In the genomic region with DNA sequence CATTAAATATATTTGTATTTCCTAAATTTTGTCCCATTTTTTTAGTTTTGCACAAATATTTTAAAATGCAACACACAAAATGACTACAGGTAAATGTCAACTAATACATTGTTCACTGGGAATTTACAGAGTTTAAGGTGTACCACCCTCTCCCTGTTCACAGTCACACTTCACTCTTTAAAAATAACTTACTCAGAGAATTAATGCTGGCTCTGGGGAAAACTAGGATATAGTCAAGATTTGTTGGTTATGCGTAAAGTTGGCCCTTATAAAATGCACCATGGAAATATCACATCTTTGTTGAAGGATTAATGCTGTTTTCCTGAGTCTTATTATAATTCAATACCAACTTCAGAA, we compare ENCODE assay signal across 19 mouse cellular contexts.
DNase-seq lines count a peak whose midpoint lies in the region; ATAC-seq lines count a peak whose summit lies in the region.
"Had no signal": no experiment of that assay in that cellular context is flagged by ENCODE, and none has a peak within 500 bp of the region (broad histone marks: within the 10 kb centered on the region; RNA-seq: fewer than 3 reads in every experiment).

No protein-coding gene starts in this region.

- peak overlapping the region; percentile 79 for H3K27ac ChIP-seq in limb, embryonic 12.5 days
- H3K27ac ChIP-seq in limb, embryonic 10.5 days, result no peak overlapping the region; the same call in 1 of the 2 replicates
- H3K27ac ChIP-seq in limb, embryonic 13.5 days, result peak overlapping the region; percentile 79; the same call in 1 of the 2 replicates
- H3K27ac ChIP-seq in midbrain, embryonic 14.5 days (replicated peaks; ENCODE audit: low read depth, low read length), result no peak overlapping the region

- DNase-seq in limb, embryonic 10.5 days (ENCODE audit: low spot score), result no peak
- DNase-seq in midbrain, embryonic 14.5 days, result no peak
- DNase-seq: adrenal gland, adult 2 months; adrenal gland, adult 8-10 months; adrenal gland, postnatal 10 days; adrenal gland, postnatal 14 days; adrenal gland, postnatal 25 days; adrenal gland, postnatal 36 days; B cell, adult 2 months; cerebellum, adult 11 months; cerebellum, adult 11-12 months; cerebellum, adult 18-20 months had no signal

- H3K9me3 ChIP-seq in limb, embryonic 12.5 days, result no peaks in the 10 kb centered on the region
- no peaks in the 10 kb centered on the region for H3K9me3 ChIP-seq in limb, embryonic 10.5 days (replicated peaks)
- H3K9me3 ChIP-seq in limb, embryonic 13.5 days, result no peaks in the 10 kb centered on the region
- H3K9me3 ChIP-seq in midbrain, embryonic 14.5 days (ENCODE audit: control insufficient read depth, low read length), result no peaks in the 10 kb centered on the region
- H3K9me3 ChIP-seq: G1E had no signal

- no peak overlapping the region for H3K9ac ChIP-seq in limb, embryonic 12.5 days (replicated peaks)
- no peak overlapping the region for H3K9ac ChIP-seq in limb, embryonic 13.5 days
- H3K9ac ChIP-seq in midbrain, embryonic 14.5 days (replicated peaks; ENCODE audit: low read length), result no peak overlapping the region

- no peaks in the 10 kb centered on the region for H3K36me3 ChIP-seq in limb, embryonic 12.5 days
- no peaks in the 10 kb centered on the region for H3K36me3 ChIP-seq in limb, embryonic 10.5 days
- no peaks in the 10 kb centered on the region for H3K36me3 ChIP-seq in limb, embryonic 13.5 days
- H3K36me3 ChIP-seq in midbrain, embryonic 14.5 days (ENCODE audit: control insufficient read depth, insufficient read depth, low read length), result no peaks in the 10 kb centered on the region
- H3K36me3 ChIP-seq: G1E had no signal

- peaks cover 8% of the 10 kb centered on the region; the same call in 1 of the 2 replicates for H3K4me1 ChIP-seq in limb, embryonic 12.5 days (replicated peaks)
- H3K4me1 ChIP-seq in limb, embryonic 10.5 days, result no peaks in the 10 kb centered on the region
- H3K4me1 ChIP-seq in limb, embryonic 13.5 days, result peaks cover 15% of the 10 kb centered on the region
- no peaks in the 10 kb centered on the region for H3K4me1 ChIP-seq in midbrain, embryonic 14.5 days (ENCODE audit: control insufficient read depth, insufficient read depth, low read length)

- 0 out of 2 replicates have a peak, but pooled peaks have one; percentile 59 for ATAC-seq in limb, embryonic 12.5 days (ENCODE audit: insufficient number of reproducible peaks, insufficient read depth, low FRiP score, low TSS enrichment, low read depth)
- ATAC-seq in limb, embryonic 13.5 days (ENCODE audit: low FRiP score, low read depth), result peak; percentile 64
- ATAC-seq in midbrain, embryonic 14.5 days (ENCODE audit: low FRiP score, low TSS enrichment), result no peak
- ATAC-seq: activated CD4-positive, CD25-positive, alpha-beta regulatory T cell, adult 4 months; CD4-positive, CD25-positive, alpha-beta regulatory T cell, adult 4 months; Patski had no signal

- no peak overlapping the region for H3K4me2 ChIP-seq in limb, embryonic 12.5 days
- no peak overlapping the region for H3K4me2 ChIP-seq in limb, embryonic 13.5 days (replicated peaks)
- no peak overlapping the region for H3K4me2 ChIP-seq in midbrain, embryonic 14.5 days (ENCODE audit: low read length)

- no peaks in the 10 kb centered on the region for H3K27me3 ChIP-seq in limb, embryonic 12.5 days
- H3K27me3 ChIP-seq in limb, embryonic 10.5 days (ENCODE audit: low read depth, poor library complexity, severe bottlenecking), result no peaks in the 10 kb centered on the region
- no peaks in the 10 kb centered on the region for H3K27me3 ChIP-seq in limb, embryonic 13.5 days
- no peaks in the 10 kb centered on the region for H3K27me3 ChIP-seq in midbrain, embryonic 14.5 days (ENCODE audit: control insufficient read depth, insufficient read depth, low read length)
- H3K27me3 ChIP-seq: CH12.LX, Patski had no signal

- WGBS in limb, embryonic 12.5 days, result 50% methylated on average over 1 of the region's 1 CpGs
- 96% methylated on average over 1 of the region's 1 CpGs for whole genome bisulfite sequencing in limb, embryonic 10.5 days
- WGBS in limb, embryonic 13.5 days, result 31% methylated on average over 1 of the region's 1 CpGs
- 91% methylated on average over 1 of the region's 1 CpGs for WGBS in midbrain, embryonic 14.5 days

- H3K4me3 ChIP-seq in limb, embryonic 12.5 days (replicated peaks), result no peak overlapping the region
- H3K4me3 ChIP-seq in limb, embryonic 10.5 days, result no peak overlapping the region
- no peak overlapping the region for H3K4me3 ChIP-seq in limb, embryonic 13.5 days
- H3K4me3 ChIP-seq in midbrain, embryonic 14.5 days (replicated peaks; ENCODE audit: low read depth, low read length), result no peak overlapping the region

Comparison
In these comparisons a context has a peak if more than half of its experiments do, and no peak if none do; other contexts are left out.
1. H3K27ac ChIP-seq: peak in limb, embryonic 12.5 days (single experiment) and limb, embryonic 13.5 days (single experiment); none in limb, embryonic 10.5 days (single experiment) and midbrain, embryonic 14.5 days (single experiment).